Mouse (Mus musculus) olfactory bulb, adult 2 months (tissue): ENCODE measurements around the gene Wasf2.

Experiments used
- CTCF ChIP-seq: fragments of 200-500 bp; IDR thresholded peaks from 2 replicates; pipeline ENCODE4 v1.5.1; 2012; ENCODE audit warnings: low read depth, mild to moderate bottlenecking, low read length, moderate library complexity; ENCODE audit not compliant: insufficient read depth
- POLR2A ChIP-seq: fragments of 200-500 bp; IDR thresholded peaks from 2 replicates; pipeline ENCODE4 v1.6.1; 2012; ENCODE audit warnings: mild to moderate bottlenecking, low read depth, low read length, moderate library complexity; ENCODE audit not compliant: insufficient read depth

DNA sequence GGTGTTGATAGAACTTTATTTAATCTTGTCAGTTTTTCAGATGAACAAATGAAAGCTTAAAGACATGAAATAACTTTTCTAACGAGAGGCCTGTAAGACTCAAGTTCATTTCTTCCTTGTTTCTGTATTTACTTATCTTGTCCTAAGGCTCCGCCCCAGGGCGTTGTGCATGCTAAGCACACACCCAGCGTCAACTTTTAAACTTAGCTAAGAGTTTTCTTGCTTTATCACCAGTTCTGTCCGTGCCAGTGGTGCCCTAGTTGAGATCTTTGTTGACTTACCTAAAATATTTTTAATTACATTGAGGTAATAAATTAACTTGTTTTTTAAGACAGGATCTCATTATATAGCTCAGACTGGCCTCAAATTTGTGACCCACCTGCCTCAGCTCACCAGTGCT lies 48.0 kb downstream of the Wasf2 start:
- TF ChIP-seq CTCF = no peak
- TF ChIP-seq POLR2A = no peak
